Mouse (Mus musculus): ENCODE data around the gene Zfp987. TPM values are rescaled to one million over a fixed set of nuclear protein-coding genes. Genes with fewer than 3 reads are reported as not detected.
"Not testable (repeated sequence)": the region's sequence is repeated elsewhere in the genome, so short reads cannot be mapped to it uniquely, and the experiment has no call there.

Zfp987 gene
- polyA plus RNA-seq, 1 experiment from 2014 or later = 0.10 TPM

DNA sequence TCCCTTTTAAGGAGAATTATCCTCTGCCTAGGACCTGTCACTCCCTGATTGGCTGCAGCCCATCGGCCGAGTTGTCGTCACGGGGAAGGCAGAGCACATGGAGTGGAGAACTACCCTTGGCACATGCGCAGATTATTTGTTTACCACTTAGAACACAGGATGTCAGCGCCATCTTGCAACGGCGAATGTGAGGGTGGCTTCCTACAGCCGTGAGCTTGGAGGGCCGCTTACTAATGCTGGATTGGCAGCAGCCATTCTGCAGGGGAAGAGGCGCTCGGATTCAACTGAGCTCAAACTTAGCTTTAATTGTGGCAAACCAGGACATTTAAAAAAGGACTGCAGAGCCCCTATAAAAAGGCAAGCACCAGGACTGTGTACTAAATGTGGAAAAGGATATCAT, 35.1 kb upstream of the Zfp987 start:
- not testable (repeated sequence) for H3K9me3 ChIP-seq (replicated peaks; ENCODE audit: control insufficient read depth, low read length); H3K27ac ChIP-seq (replicated peaks; ENCODE audit: low read depth, low read length); H3K9ac ChIP-seq (replicated peaks; ENCODE audit: low read length); H3K36me3 ChIP-seq (replicated peaks; ENCODE audit: control insufficient read depth, insufficient read depth, low read depth, low read length); ATAC-seq (replicated peaks; ENCODE audit: insufficient number of reproducible peaks, low FRiP score, low TSS enrichment, low read depth); DNase-seq (ENCODE audit: low spot score); H3K27me3 ChIP-seq (ENCODE audit: control insufficient read depth, insufficient read depth, low read length); H3K4me1 ChIP-seq (ENCODE audit: control insufficient read depth, insufficient read depth, low read length); H3K4me2 ChIP-seq (ENCODE audit: low read depth, low read length); H3K4me3 ChIP-seq (ENCODE audit: low read depth, low read length)
- WGBS = 93% methylated on average over 11 of the region's 12 CpGs

GRCm38 (mm10) chr4:146063001-146063400, 34.1 kb upstream of the Zfp987 start:
- DNase-seq (ENCODE audit: low spot score) = not testable (repeated sequence)
- WGBS = 82% methylated on average over 6 of the region's 6 CpGs

DNA sequence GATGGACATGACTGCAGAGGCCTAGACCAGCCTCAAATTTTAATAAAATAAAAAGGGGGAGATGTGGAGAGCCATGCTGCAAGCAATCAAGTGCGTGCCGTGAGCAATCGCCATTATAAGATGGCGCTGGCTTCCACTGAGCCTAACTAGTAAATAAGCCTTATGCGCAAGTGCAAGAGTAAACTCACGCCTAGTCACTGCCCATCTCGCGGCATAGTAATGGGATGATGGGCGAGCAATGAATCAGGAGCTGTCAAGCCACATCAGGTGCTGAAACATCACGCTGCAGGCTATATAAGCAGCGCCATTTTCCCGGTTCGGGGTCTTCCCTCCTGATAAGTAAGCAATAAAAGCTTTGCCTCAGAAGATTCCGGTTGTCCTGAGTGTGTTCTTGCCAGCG, 33.5 kb upstream of the Zfp987 start:
- H3K27me3 ChIP-seq (ENCODE audit: control insufficient read depth, insufficient read depth, low read length); H3K4me3 ChIP-seq (ENCODE audit: low read depth, low read length); ATAC-seq (replicated peaks; ENCODE audit: insufficient number of reproducible peaks, low FRiP score, low TSS enrichment, low read depth); H3K9me3 ChIP-seq (replicated peaks; ENCODE audit: control insufficient read depth, low read length); DNase-seq (ENCODE audit: low spot score); H3K4me1 ChIP-seq (ENCODE audit: control insufficient read depth, insufficient read depth, low read length); H3K9ac ChIP-seq (replicated peaks; ENCODE audit: low read length); H3K36me3 ChIP-seq (replicated peaks; ENCODE audit: control insufficient read depth, insufficient read depth, low read depth, low read length); H3K27ac ChIP-seq (replicated peaks; ENCODE audit: low read depth, low read length); H3K4me2 ChIP-seq (ENCODE audit: low read depth, low read length): not testable (repeated sequence)
- 88% methylated on average over 15 of the region's 15 CpGs for WGBS

More at GRCm38 (mm10) chr4:146063001-146063400, 34.1 kb upstream of the Zfp987 start:
- H3K4me1 ChIP-seq (ENCODE audit: control insufficient read depth, insufficient read depth, low read length); H3K9me3 ChIP-seq (replicated peaks; ENCODE audit: control insufficient read depth, low read length); H3K36me3 ChIP-seq (replicated peaks; ENCODE audit: control insufficient read depth, insufficient read depth, low read depth, low read length); H3K27me3 ChIP-seq (ENCODE audit: control insufficient read depth, insufficient read depth, low read length); H3K9ac ChIP-seq (replicated peaks; ENCODE audit: low read length); H3K4me2 ChIP-seq (ENCODE audit: low read depth, low read length); H3K27ac ChIP-seq (replicated peaks; ENCODE audit: low read depth, low read length); H3K4me3 ChIP-seq (ENCODE audit: low read depth, low read length); ATAC-seq (replicated peaks; ENCODE audit: insufficient number of reproducible peaks, low FRiP score, low TSS enrichment, low read depth): not testable (repeated sequence)

- H3K27me3 ChIP-seq (ENCODE audit: control insufficient read depth, insufficient read depth, low read length); H3K36me3 ChIP-seq (replicated peaks; ENCODE audit: control insufficient read depth, insufficient read depth, low read depth, low read length); H3K27ac ChIP-seq (replicated peaks; ENCODE audit: low read depth, low read length); H3K4me3 ChIP-seq (ENCODE audit: low read depth, low read length); DNase-seq (ENCODE audit: low spot score); H3K9me3 ChIP-seq (replicated peaks; ENCODE audit: control insufficient read depth, low read length); ATAC-seq (replicated peaks; ENCODE audit: insufficient number of reproducible peaks, low FRiP score, low TSS enrichment, low read depth); H3K4me1 ChIP-seq (ENCODE audit: control insufficient read depth, insufficient read depth, low read length); H3K4me2 ChIP-seq (ENCODE audit: low read depth, low read length); H3K9ac ChIP-seq (replicated peaks; ENCODE audit: low read length): not testable (repeated sequence)
- WGBS = 71% methylated on average over 4 of the region's 5 CpGs
These were observed 32.3 kb upstream of the Zfp987 start for GRCm38 (mm10) chr4:146064807-146065206.

DNA sequence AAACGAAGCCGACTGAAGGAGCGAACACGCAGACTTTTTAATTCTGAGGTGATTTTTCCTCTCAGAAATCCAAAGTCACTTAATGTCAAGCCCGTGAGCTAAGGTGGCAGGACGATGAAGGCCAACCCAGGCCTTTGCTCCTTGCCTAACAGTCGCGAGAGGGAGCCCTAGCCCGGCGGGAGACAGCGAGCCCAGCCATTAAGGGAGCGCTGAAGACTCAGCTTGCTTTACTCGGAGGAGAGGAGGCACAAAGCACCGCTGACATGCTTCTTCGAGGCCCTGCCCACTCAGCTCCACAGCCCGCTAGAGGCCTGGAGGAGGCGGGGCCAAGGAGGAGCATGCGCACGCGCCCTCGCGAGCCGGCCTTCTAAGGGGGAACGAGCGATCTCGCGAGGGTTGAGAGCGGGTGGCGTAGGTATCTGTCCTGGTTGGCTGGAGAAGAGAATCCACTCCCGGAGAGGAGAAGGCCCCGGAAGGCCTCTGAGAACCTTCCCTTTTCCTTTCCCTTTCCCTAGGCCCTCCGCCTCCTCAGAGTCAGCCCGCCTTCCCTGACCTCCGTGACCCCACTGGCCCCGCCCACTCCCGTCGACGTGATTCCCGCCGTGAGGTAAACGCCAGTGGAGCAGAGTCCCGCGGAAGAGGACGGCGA, 30.0 kb upstream of the Zfp987 start:
- DNase-seq (ENCODE audit: low spot score); H3K9me3 ChIP-seq (replicated peaks; ENCODE audit: control insufficient read depth, low read length); H3K36me3 ChIP-seq (replicated peaks; ENCODE audit: control insufficient read depth, insufficient read depth, low read depth, low read length); H3K27ac ChIP-seq (replicated peaks; ENCODE audit: low read depth, low read length); H3K27me3 ChIP-seq (ENCODE audit: control insufficient read depth, insufficient read depth, low read length); ATAC-seq (replicated peaks; ENCODE audit: insufficient number of reproducible peaks, low FRiP score, low TSS enrichment, low read depth); H3K4me2 ChIP-seq (ENCODE audit: low read depth, low read length); H3K9ac ChIP-seq (replicated peaks; ENCODE audit: low read length); H3K4me3 ChIP-seq (ENCODE audit: low read depth, low read length); H3K4me1 ChIP-seq (ENCODE audit: control insufficient read depth, insufficient read depth, low read length): not testable (repeated sequence)
- WGBS = 40% methylated on average over 33 of the region's 45 CpGs

DNA sequence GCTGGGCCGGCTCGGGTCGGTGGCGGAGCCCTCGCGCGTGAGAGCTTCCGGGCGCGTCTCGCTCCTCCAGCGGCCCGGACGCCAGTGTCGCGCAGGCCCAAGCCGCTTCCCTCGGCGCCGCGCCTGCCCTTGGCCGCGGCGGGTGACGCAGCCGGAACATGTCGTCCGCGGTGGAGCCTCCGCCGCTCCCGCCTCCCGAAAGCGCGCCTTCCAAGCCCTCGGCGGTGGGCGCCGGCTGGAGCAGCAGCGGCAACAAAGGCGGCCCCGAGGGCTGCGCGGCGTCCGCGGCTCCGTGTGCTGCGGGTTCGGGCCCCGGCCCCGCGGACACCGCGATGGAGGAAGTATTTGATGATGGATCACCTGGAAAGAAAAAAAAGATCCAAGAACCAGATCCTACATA, 29.5 kb upstream of the Zfp987 start:
- H3K9me3 ChIP-seq (replicated peaks; ENCODE audit: control insufficient read depth, low read length); H3K9ac ChIP-seq (replicated peaks; ENCODE audit: low read length); H3K27me3 ChIP-seq (ENCODE audit: control insufficient read depth, insufficient read depth, low read length); DNase-seq (ENCODE audit: low spot score); H3K36me3 ChIP-seq (replicated peaks; ENCODE audit: control insufficient read depth, insufficient read depth, low read depth, low read length); H3K27ac ChIP-seq (replicated peaks; ENCODE audit: low read depth, low read length); H3K4me3 ChIP-seq (ENCODE audit: low read depth, low read length); ATAC-seq (replicated peaks; ENCODE audit: insufficient number of reproducible peaks, low FRiP score, low TSS enrichment, low read depth); H3K4me1 ChIP-seq (ENCODE audit: control insufficient read depth, insufficient read depth, low read length): not testable (repeated sequence)
- 16% methylated on average over 55 of the region's 55 CpGs for WGBS
- peak overlapping the region; percentile 30 for H3K4me2 ChIP-seq (ENCODE audit: low read depth, low read length)

GRCm38 (mm10) chr4:146073264-146073663, 23.8 kb upstream of the Zfp987 start:
- ATAC-seq (replicated peaks; ENCODE audit: insufficient number of reproducible peaks, low FRiP score, low TSS enrichment, low read depth) = not testable (repeated sequence)

DNA sequence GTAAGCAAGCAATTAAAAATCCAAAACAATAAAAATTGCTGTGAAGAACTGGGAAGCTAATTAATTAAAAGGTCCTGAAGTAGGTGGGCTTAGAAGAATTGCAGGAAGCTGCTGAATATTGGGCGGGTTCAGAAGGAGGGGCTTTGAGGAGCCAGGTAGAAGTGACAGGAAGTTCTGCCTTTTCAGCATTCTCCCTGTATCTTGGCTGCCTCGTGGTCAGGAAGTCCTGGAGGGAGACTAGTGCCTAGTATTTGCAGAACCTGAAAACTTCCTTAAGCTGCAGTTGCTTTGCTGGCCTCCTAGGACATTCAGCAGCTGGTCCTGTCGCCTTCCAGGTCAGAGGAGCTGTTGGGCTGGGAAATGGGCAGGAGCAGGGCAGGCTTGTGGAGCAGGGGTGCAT, 4.3 kb downstream of the Zfp987 start:
- H3K4me3 ChIP-seq (ENCODE audit: low read depth, low read length); H3K4me2 ChIP-seq (ENCODE audit: low read depth, low read length); ATAC-seq (replicated peaks; ENCODE audit: insufficient number of reproducible peaks, low FRiP score, low TSS enrichment, low read depth); H3K9me3 ChIP-seq (replicated peaks; ENCODE audit: control insufficient read depth, low read length); H3K4me1 ChIP-seq (ENCODE audit: control insufficient read depth, insufficient read depth, low read length); H3K36me3 ChIP-seq (replicated peaks; ENCODE audit: control insufficient read depth, insufficient read depth, low read depth, low read length); H3K9ac ChIP-seq (replicated peaks; ENCODE audit: low read length); H3K27me3 ChIP-seq (ENCODE audit: control insufficient read depth, insufficient read depth, low read length); H3K27ac ChIP-seq (replicated peaks; ENCODE audit: low read depth, low read length); DNase-seq (ENCODE audit: low spot score): not testable (repeated sequence)
- WGBS = 51% methylated on average over 3 of the region's 3 CpGs

More at GRCm38 (mm10) chr4:146073264-146073663, 23.8 kb upstream of the Zfp987 start:
- not testable (repeated sequence) for H3K9ac ChIP-seq (replicated peaks; ENCODE audit: low read length); H3K9me3 ChIP-seq (replicated peaks; ENCODE audit: control insufficient read depth, low read length); H3K4me2 ChIP-seq (ENCODE audit: low read depth, low read length); H3K4me3 ChIP-seq (ENCODE audit: low read depth, low read length); H3K4me1 ChIP-seq (ENCODE audit: control insufficient read depth, insufficient read depth, low read length); H3K27ac ChIP-seq (replicated peaks; ENCODE audit: low read depth, low read length); DNase-seq (ENCODE audit: low spot score); H3K27me3 ChIP-seq (ENCODE audit: control insufficient read depth, insufficient read depth, low read length); H3K36me3 ChIP-seq (replicated peaks; ENCODE audit: control insufficient read depth, insufficient read depth, low read depth, low read length)
- 83% methylated on average over 5 of the region's 7 CpGs for WGBS
